Mouse (Mus musculus): Measurements from ENCODE around the gene Actl7b. TPM values are rescaled to one million over a fixed set of nuclear protein-coding genes. Genes with fewer than 3 reads are reported as not detected.

Actl7b gene
- under 1 TPM in 2 of 4 experiments, not detected in 2; 0.39 to 0.43 TPM for total RNA-seq (2022)

- no peak for DNase-seq (ENCODE audit: low spot score in 2 of 2)
Measured at GRCm38 (mm10) chr4:56741041-56741493, at the start of gene Actl7b. TSS of gene Actl7b (minus strand) at chr4:56741443.

- no peak for DNase-seq (ENCODE audit: low spot score in 2 of 2)
Measured at GRCm38 (mm10) chr4:56771065-56771464, 29.8 kb upstream of the Actl7b start.

GRCm38 (mm10) chr4:56768913-56769312 lies 27.7 kb upstream of the Actl7b start:
- DNase-seq (ENCODE audit: low spot score in 2 of 2), result no peak

GRCm38 (mm10) chr4:56767861-56768284 lies 26.6 kb upstream of the Actl7b start:
- no peak for DNase-seq (ENCODE audit: low spot score in 2 of 2)

GRCm38 (mm10) chr4:56757693-56758092 lies 16.4 kb upstream of the Actl7b start:
- DNase-seq (ENCODE audit: low spot score in 2 of 2), result no peak

GRCm38 (mm10) chr4:56756966-56757600 lies 15.8 kb upstream of the Actl7b start:
- no peak for DNase-seq (ENCODE audit: low spot score in 2 of 2)

- DNase-seq (ENCODE audit: low spot score in 2 of 2), result no peak
Measured at GRCm38 (mm10) chr4:56756021-56756420, 14.8 kb upstream of the Actl7b start.

- DNase-seq (ENCODE audit: low spot score in 2 of 2), result no peak
Measured at GRCm38 (mm10) chr4:56747456-56747855, 6.2 kb upstream of the Actl7b start.

GRCm38 (mm10) chr4:56746345-56746744 lies 5.1 kb upstream of the Actl7b start:
- DNase-seq (ENCODE audit: low spot score in 2 of 2), result no peak

- no peak for DNase-seq (ENCODE audit: low spot score in 2 of 2)
Measured at GRCm38 (mm10) chr4:56743363-56744195, 2.3 kb upstream of the Actl7b start, which contains the start of gene Actl7a. TSS of gene Actl7a (plus strand) at chr4:56743413.

- DNase-seq (ENCODE audit: low spot score in 2 of 2), result no peak
Measured at GRCm38 (mm10) chr4:56742698-56743097, 1.5 kb upstream of the Actl7b start.

- no peak for DNase-seq (ENCODE audit: low spot score in 2 of 2)
Measured at GRCm38 (mm10) chr4:56740611-56741010, 632 bp downstream of the Actl7b start.

GRCm38 (mm10) chr4:56740020-56740485 lies 1.2 kb downstream of the Actl7b start, which contains the start of gene Gm26657:
TSS of gene Gm26657 (plus strand) at chr4:56740070.
- no peak for DNase-seq (ENCODE audit: low spot score in 2 of 2)

- DNase-seq (ENCODE audit: low spot score in 2 of 2), result no peak
Measured at GRCm38 (mm10) chr4:56725839-56726238, 15.4 kb downstream of the Actl7b start.

GRCm38 (mm10) chr4:56723237-56723636 lies 18.0 kb downstream of the Actl7b start:
- DNase-seq (ENCODE audit: low spot score in 2 of 2), result no peak

GRCm38 (mm10) chr4:56722346-56722745 lies 18.9 kb downstream of the Actl7b start:
- DNase-seq (ENCODE audit: low spot score in 2 of 2), result no peak

- no peak for DNase-seq (ENCODE audit: low spot score in 2 of 2)
Measured at GRCm38 (mm10) chr4:56721469-56721868, 19.8 kb downstream of the Actl7b start.

GRCm38 (mm10) chr4:56720403-56720802 lies 20.8 kb downstream of the Actl7b start:
- no peak for DNase-seq (ENCODE audit: low spot score in 2 of 2)

- DNase-seq (ENCODE audit: low spot score in 2 of 2), result no peak
Measured at GRCm38 (mm10) chr4:56719456-56719855, 21.8 kb downstream of the Actl7b start.

- no peak for DNase-seq (ENCODE audit: low spot score in 2 of 2)
Measured at GRCm38 (mm10) chr4:56718573-56719442, 22.4 kb downstream of the Actl7b start.

GRCm38 (mm10) chr4:56717932-56718331 lies 23.3 kb downstream of the Actl7b start:
- DNase-seq (ENCODE audit: low spot score in 2 of 2), result no peak

Measured in layer of hippocampus, adult 8-10 months (tissue).